Mouse (Mus musculus) adrenal gland, postnatal 25 days (tissue): ENCODE results near the gene Ticam1. TPM values are rescaled to one million over a fixed set of nuclear protein-coding genes. Genes with fewer than 3 reads are reported as not detected.
"Not testable (repeated sequence)": the region's sequence is repeated elsewhere in the genome, so short reads cannot be mapped to it uniquely, and the experiment has no call there.

Experiments
- DNase-seq: peaks from one replicate; pipeline ENCODE4 v3.0.0; 2021; ENCODE audit warnings: mixed read lengths
- total RNA-seq: library from RNA; stranded (reverse); gene quantifications from 2 replicates; pipeline ENCODE4 v1.2.3, GENCODE M21; 2021

Gene Ticam1
- total RNA-seq, 1 experiment from 2014 or later: 25.1 TPM

GRCm38 (mm10) chr17:56264020-56264419 lies 12.6 kb downstream of the Ticam1 start:
- peak; percentile 74 for DNase-seq

GRCm38 (mm10) chr17:56262645-56263094 lies 13.9 kb downstream of the Ticam1 start:
- no peak for DNase-seq

- DNase-seq: no peak
These were observed 15.4 kb downstream of the Ticam1 start for GRCm38 (mm10) chr17:56261166-56261565.

- no peak for DNase-seq
These were observed 17.1 kb downstream of the Ticam1 start for GRCm38 (mm10) chr17:56259301-56260037.

- not testable (repeated sequence) for DNase-seq
These were observed 17.8 kb downstream of the Ticam1 start for GRCm38 (mm10) chr17:56258812-56259211.

GRCm38 (mm10) chr17:56258269-56258668 lies 18.3 kb downstream of the Ticam1 start:
- DNase-seq: not testable (repeated sequence)

- no peak for DNase-seq
These were observed 19.2 kb downstream of the Ticam1 start for GRCm38 (mm10) chr17:56257181-56257894.

- peak; percentile 83 for DNase-seq
These were observed 20.2 kb downstream of the Ticam1 start, which contains the start of gene Fem1a for GRCm38 (mm10) chr17:56256239-56256881. Gene Fem1a, plus strand, starts transcription at chr17:56256810.

- peak; percentile 99 for DNase-seq
These were observed 20.7 kb downstream of the Ticam1 start for GRCm38 (mm10) chr17:56255863-56256238.

GRCm38 (mm10) chr17:56255429-56255828 lies 21.2 kb downstream of the Ticam1 start:
- DNase-seq: no peak

GRCm38 (mm10) chr17:56254695-56255094 lies 21.9 kb downstream of the Ticam1 start:
- DNase-seq: no peak

GRCm38 (mm10) chr17:56251136-56251829 lies 25.3 kb downstream of the Ticam1 start:
- DNase-seq: peak; percentile 70

- DNase-seq: no peak
These were observed 31.0 kb downstream of the Ticam1 start for GRCm38 (mm10) chr17:56245608-56246007.

- DNase-seq: peak; percentile 92
These were observed 34.8 kb downstream of the Ticam1 start for GRCm38 (mm10) chr17:56241541-56242401.

GRCm38 (mm10) chr17:56233818-56234469 lies 42.6 kb downstream of the Ticam1 start:
- DNase-seq: peak; percentile 57

- DNase-seq: no peak
These were observed 43.2 kb downstream of the Ticam1 start for GRCm38 (mm10) chr17:56233389-56233788.

- DNase-seq: no peak
These were observed 46.6 kb downstream of the Ticam1 start for GRCm38 (mm10) chr17:56229943-56230342.

- DNase-seq: no peak
These were observed 50.0 kb downstream of the Ticam1 start for GRCm38 (mm10) chr17:56226566-56226965.

GRCm38 (mm10) chr17:56224916-56225315 lies 51.7 kb downstream of the Ticam1 start:
- DNase-seq: no peak

- no peak for DNase-seq
These were observed 56.8 kb downstream of the Ticam1 start for GRCm38 (mm10) chr17:56219805-56220204.
